8 mouse cellular contexts compared by ENCODE assay signal in the genomic region with DNA sequence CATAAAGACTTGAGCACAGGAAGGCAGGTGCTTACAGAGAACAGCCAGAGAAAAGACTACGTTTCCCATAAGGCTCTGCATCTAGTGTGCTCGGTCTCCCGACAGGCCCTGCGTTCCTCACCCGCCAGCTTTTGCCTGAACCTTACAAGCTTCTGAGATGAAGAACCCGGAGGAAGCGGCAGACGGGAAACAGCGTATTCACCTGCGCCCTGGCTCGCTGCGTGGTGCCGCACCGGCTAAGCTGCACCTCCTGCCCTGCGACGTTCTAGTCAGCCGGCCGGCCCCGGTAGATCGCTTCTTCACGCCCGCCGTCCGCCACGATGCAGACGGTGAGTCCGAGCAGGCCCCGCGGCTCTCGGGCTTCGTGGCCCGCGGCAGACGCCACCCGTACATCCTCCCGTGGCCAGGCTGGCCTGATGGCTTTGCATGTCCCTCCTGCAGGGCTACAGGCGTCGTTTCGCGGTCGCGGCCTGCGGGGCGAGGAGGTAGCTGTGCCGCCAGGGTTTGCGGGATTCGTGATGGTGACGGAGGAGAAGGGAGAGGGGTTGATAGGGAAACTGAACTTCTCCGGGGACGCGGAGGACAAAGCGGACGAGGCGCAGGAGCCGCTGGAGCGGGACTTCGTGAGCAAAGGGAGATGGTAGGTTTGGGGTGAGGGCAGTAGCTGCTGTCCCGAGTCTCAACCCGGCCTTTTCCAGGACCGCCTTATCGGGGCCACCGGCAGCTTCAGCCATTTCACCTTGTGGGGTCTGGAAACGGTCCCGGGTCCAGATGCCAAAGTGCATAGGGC. TPM values are rescaled to one million over a fixed set of nuclear protein-coding genes. Genes with fewer than 3 reads are reported as not detected.
A peak's percentile ranks its signal among the peaks of the same experiment; 100 is the strongest.
DNase-seq lines count a peak whose midpoint lies in the region; ATAC-seq and TF ChIP-seq lines count a peak whose summit lies in the region.

A gene (plus strand): TSS at position 122 of the 790 bp plus-strand sequence.

- peak within 1 kb of the TSS; percentile 100 for H3K4me3 ChIP-seq in erythroblast, embryonic 14.5 days (replicated peaks)
- peak within 1 kb of the TSS; percentile 64 for H3K4me3 ChIP-seq in heart, embryonic 12.5 days
- peak within 1 kb of the TSS; percentile 80 for H3K4me3 ChIP-seq in kidney, postnatal 0 days (replicated peaks; ENCODE audit: low read depth, low read length)
- H3K4me3 ChIP-seq in liver, embryonic 11.5 days (ENCODE audit: low read depth, low read length), result peak within 1 kb of the TSS; percentile 98
- H3K4me3 ChIP-seq in stomach, embryonic 15.5 days (replicated peaks), result peak within 1 kb of the TSS; percentile 80

- under 1% methylated on average over 64 of the region's 64 CpGs for WGBS in heart, embryonic 12.5 days
- under 1% methylated on average over 64 of the region's 64 CpGs for WGBS in kidney, postnatal 0 days
- under 1% methylated on average over 64 of the region's 64 CpGs for whole genome bisulfite sequencing in liver, embryonic 11.5 days
- under 1% methylated on average over 64 of the region's 64 CpGs for WGBS in stomach, embryonic 15.5 days

- peaks cover 49% of the 10 kb centered on the region for H3K36me3 ChIP-seq in erythroblast, embryonic 14.5 days (ENCODE audit: control insufficient read depth)
- peaks cover 42% of the 10 kb centered on the region for H3K36me3 ChIP-seq in heart, embryonic 12.5 days
- H3K36me3 ChIP-seq in kidney, postnatal 0 days (ENCODE audit: insufficient read depth, low read length), result peaks cover 29% of the 10 kb centered on the region
- peaks cover 39% of the 10 kb centered on the region for H3K36me3 ChIP-seq in liver, embryonic 11.5 days (ENCODE audit: control insufficient read depth, insufficient read depth, low read length)
- H3K36me3 ChIP-seq in stomach, embryonic 15.5 days, result peaks cover 37% of the 10 kb centered on the region

- H3K9ac ChIP-seq in heart, embryonic 12.5 days, result peak within 1 kb of the TSS; percentile 83
- peak within 1 kb of the TSS; percentile 86 for H3K9ac ChIP-seq in kidney, postnatal 0 days (ENCODE audit: low read depth, low read length)
- peak within 1 kb of the TSS; percentile 99 for H3K9ac ChIP-seq in liver, embryonic 11.5 days (ENCODE audit: low read depth, low read length)
- peak within 1 kb of the TSS; percentile 86 for H3K9ac ChIP-seq in stomach, embryonic 15.5 days

- TF ChIP-seq POLR2A in brain, embryonic 14.5 days (IDR thresholded peaks at IDR 0.05; ENCODE audit: borderline replicate concordance, extremely low read depth, insufficient read depth, insufficient read length, poor library complexity, severe bottlenecking), result peak; percentile 42; the same call in 1 of the 2 replicates

- peak within 1 kb of the TSS; percentile 84 for H3K27ac ChIP-seq in heart, embryonic 12.5 days (ENCODE audit: poor library complexity, severe bottlenecking)
- H3K27ac ChIP-seq in kidney, postnatal 0 days, result peak within 1 kb of the TSS; percentile 65; the same call in 1 of the 2 replicates
- H3K27ac ChIP-seq in liver, embryonic 11.5 days (ENCODE audit: low read depth, low read length), result peak within 1 kb of the TSS; percentile 92
- H3K27ac ChIP-seq in stomach, embryonic 15.5 days, result peak within 1 kb of the TSS; percentile 82

- no peak for TF ChIP-seq CTCF in brain, embryonic 14.5 days (IDR thresholded peaks at IDR 0.05; ENCODE audit: borderline replicate concordance, extremely low read depth, insufficient read depth, insufficient read length)
- TF ChIP-seq CTCF in kidney, postnatal 0 days (IDR thresholded peaks at IDR 0.05; ENCODE audit: low read depth), result no peak

- ATAC-seq in heart, embryonic 12.5 days (ENCODE audit: insufficient number of reproducible peaks, low FRiP score), result peak; percentile 76
- peak; percentile 72 for ATAC-seq in kidney, postnatal 0 days (replicated peaks; ENCODE audit: low FRiP score, low read depth)
- ATAC-seq in liver, embryonic 11.5 days (replicated peaks; ENCODE audit: low FRiP score), result peak; percentile 88
- peak; percentile 87 for ATAC-seq in stomach, embryonic 15.5 days (ENCODE audit: insufficient read depth, low FRiP score, low read depth)

- H3K4me2 ChIP-seq in heart, embryonic 12.5 days, result peak within 1 kb of the TSS; percentile 84
- H3K4me2 ChIP-seq in kidney, postnatal 0 days (ENCODE audit: low read length), result peak within 1 kb of the TSS; percentile 95
- peak within 1 kb of the TSS; percentile 98 for H3K4me2 ChIP-seq in liver, embryonic 11.5 days
- peak within 1 kb of the TSS; percentile 84 for H3K4me2 ChIP-seq in stomach, embryonic 15.5 days

- H3K27me3 ChIP-seq in erythroblast, embryonic 14.5 days (ENCODE audit: control insufficient read depth), result peaks cover 4% of the 10 kb centered on the region
- H3K27me3 ChIP-seq in heart, embryonic 12.5 days (replicated peaks), result peaks cover 6% of the 10 kb centered on the region; the same call in 1 of the 2 replicates
- no peaks in the 10 kb centered on the region for H3K27me3 ChIP-seq in kidney, postnatal 0 days (ENCODE audit: insufficient read depth, low read length)
- H3K27me3 ChIP-seq in liver, embryonic 11.5 days (replicated peaks; ENCODE audit: control insufficient read depth, insufficient read depth, low read length), result no peaks in the 10 kb centered on the region
- no peaks in the 10 kb centered on the region for H3K27me3 ChIP-seq in stomach, embryonic 15.5 days (replicated peaks)

- DNase-seq in CD4-positive helper T cell, adult 2 months (ENCODE audit: low read depth, low spot score), result peak; percentile 89
- DNase-seq in brain, embryonic 14.5 days (ENCODE audit: low read depth), result peak; percentile 96
- DNase-seq in kidney, postnatal 0 days (ENCODE audit: low spot score), result peak; percentile 93
- DNase-seq in liver, embryonic 11.5 days (ENCODE audit: low spot score), result peak; percentile 78
- peak; percentile 67 to 76 for DNase-seq in natural killer cell, adult 2 months (ENCODE audit: low spot score in 2 of 2)

- H3K9me3 ChIP-seq in erythroblast, embryonic 14.5 days (ENCODE audit: control insufficient read depth, low read length), result no peaks in the 10 kb centered on the region
- H3K9me3 ChIP-seq in heart, embryonic 12.5 days (replicated peaks), result no peaks in the 10 kb centered on the region
- H3K9me3 ChIP-seq in kidney, postnatal 0 days (replicated peaks; ENCODE audit: low read length), result no peaks in the 10 kb centered on the region
- H3K9me3 ChIP-seq in liver, embryonic 11.5 days (ENCODE audit: control insufficient read depth, low read length), result no peaks in the 10 kb centered on the region
- no peaks in the 10 kb centered on the region for H3K9me3 ChIP-seq in stomach, embryonic 15.5 days

- peaks cover 42% of the 10 kb centered on the region for H3K4me1 ChIP-seq in erythroblast, embryonic 14.5 days (ENCODE audit: control insufficient read depth)
- peaks cover 14% of the 10 kb centered on the region for H3K4me1 ChIP-seq in heart, embryonic 12.5 days (replicated peaks)
- peaks cover 7% of the 10 kb centered on the region; the same call in 1 of the 2 replicates for H3K4me1 ChIP-seq in kidney, postnatal 0 days (replicated peaks; ENCODE audit: insufficient read depth, low read length)
- H3K4me1 ChIP-seq in liver, embryonic 11.5 days (replicated peaks; ENCODE audit: control insufficient read depth, insufficient read depth, low read length), result peaks cover 16% of the 10 kb centered on the region
- peaks cover 13% of the 10 kb centered on the region for H3K4me1 ChIP-seq in stomach, embryonic 15.5 days

RNA-seq across cellular contexts. Expression of the gene that starts here (rescaled TPM):
- 62.0 and 111 TPM in 2 replicates for polyA plus RNA-seq in brain, embryonic 14.5 days (2012; rRNA removed)
- polyA plus RNA-seq in erythroblast, embryonic 14.5 days (2012), result 82.8 and 90.8 TPM in 2 replicates
- polyA plus RNA-seq in heart, embryonic 12.5 days (2016; fragmentation: Nextera tagmentation; extraction: Ambion mirVana), result 102 and 110 TPM in 2 replicates
- 107 and 128 TPM in 2 replicates for polyA plus RNA-seq in kidney, postnatal 0 days (2015; fragmentation: Nextera tagmentation; extraction: Ambion mirVana)
- polyA plus RNA-seq in liver, embryonic 11.5 days (2014; fragmentation: Nextera tagmentation; extraction: Ambion mirVana), result 175 and 189 TPM in 2 replicates
- polyA plus RNA-seq in stomach, embryonic 15.5 days (2015; fragmentation: Nextera tagmentation; extraction: Ambion mirVana), result 124 and 144 TPM in 2 replicates

Comparison
In these comparisons a context has a peak if more than half of its experiments do, and no peak if none do; other contexts are left out.
1. Peak in every context shown above with its lines: DNase-seq, ATAC-seq, H3K4me3 ChIP-seq and H3K27ac ChIP-seq.